Mouse (Mus musculus) heart, embryonic 15.5 days (tissue): ENCODE data around the gene Lama1. TPM values are rescaled to one million over a fixed set of nuclear protein-coding genes. Genes with fewer than 3 reads are reported as not detected.

ENCODE experiments used
- ATAC-seq: fragments of 200-750 bp; cut with Nextera tagmentation; replicated peaks from 2 replicates; pipeline ENCODE4 v1.8.0; 2017; ENCODE audit warnings: low read depth, moderate TSS enrichment; ENCODE audit not compliant: insufficient number of reproducible peaks, insufficient read depth, low FRiP score
- H3K27ac ChIP-seq: fragments of 300-500 bp; sonication (generic); 2 replicates; pipeline ENCODE4 v1.5.1; 2015; ENCODE audit warnings: mild to moderate bottlenecking, inconsistent platforms
- H3K27me3 ChIP-seq: fragments of 300-500 bp; sonication (generic); 2 replicates; pipeline ENCODE4 v1.6.1; 2015; ENCODE audit warnings: inconsistent platforms
- H3K36me3 ChIP-seq: fragments of 300-500 bp; sonication (generic); 2 replicates; pipeline ENCODE4 v1.6.1; 2015; ENCODE audit warnings: mild to moderate bottlenecking, inconsistent platforms
- H3K4me1 ChIP-seq: fragments of 300-500 bp; sonication (generic); replicated peaks from 2 replicates; pipeline ENCODE4 v1.6.1; 2015; ENCODE audit warnings: inconsistent platforms
- H3K4me2 ChIP-seq: fragments of 300-500 bp; sonication (generic); 2 replicates; pipeline ENCODE4 v1.6.1; 2015; ENCODE audit warnings: inconsistent platforms, mild to moderate bottlenecking, moderate library complexity
- H3K4me3 ChIP-seq: fragments of 300-500 bp; sonication (generic); 2 replicates; pipeline ENCODE4 v1.5.1; 2015; ENCODE audit warnings: mild to moderate bottlenecking, inconsistent platforms
- H3K9ac ChIP-seq: fragments of 300-500 bp; sonication (generic); 2 replicates; pipeline ENCODE4 v1.6.1; 2015; ENCODE audit warnings: mild to moderate bottlenecking, inconsistent platforms
- H3K9me3 ChIP-seq: fragments of 300-500 bp; sonication (generic); replicated peaks from 2 replicates; pipeline ENCODE4 v1.6.1; 2016; ENCODE audit warnings: inconsistent platforms
- WGBS: fragments of 180-500 bp; shearing (Covaris S2); methylation state at CpG from one replicate; pipeline ENCODE4 v1.1.7; 2015; ENCODE audit warnings: mixed read lengths; 5-methylcytosine and 5-hydroxymethylcytosine counted together
- polyA plus RNA-seq: library from polyadenylated mRNA; unstranded; fragments of >200 nt; fragmentation: Nextera tagmentation; extraction: Ambion mirVana; gene quantifications from 2 replicates; pipeline ENCODE4 v1.2.1, GENCODE M21; 2015

Gene Lama1
- polyA plus RNA-seq, 1 experiment from 2014 or later = 0.29 TPM

DNA sequence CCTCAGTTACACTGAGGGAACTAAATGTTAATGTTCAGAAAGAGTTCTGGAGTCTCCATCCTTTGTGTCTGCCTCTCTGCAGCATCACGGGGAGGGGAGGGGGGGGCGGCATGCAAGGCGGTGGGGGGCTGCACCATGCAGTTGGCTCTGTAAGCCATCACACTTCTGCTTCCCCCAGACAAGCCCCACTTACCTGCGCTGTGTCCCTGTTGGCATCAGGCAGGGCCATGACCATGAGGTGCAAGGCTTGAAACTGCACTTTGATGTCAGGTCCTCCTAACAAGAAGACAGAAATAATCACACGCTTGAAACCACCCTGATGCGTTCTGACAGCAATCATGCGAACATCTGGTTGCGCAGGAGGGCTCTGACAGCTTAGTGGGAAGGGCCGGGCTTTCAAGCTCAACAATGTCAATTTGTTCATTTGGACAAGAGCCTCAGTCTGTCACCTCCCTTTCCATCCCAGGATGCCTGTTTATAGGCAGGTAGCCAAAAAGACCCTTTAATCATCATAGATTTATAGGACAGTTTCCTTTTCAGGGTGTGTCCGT lies 164.1 kb downstream of the Lama1 start:
- Histone ChIP-seq H3K4me2 (no peak overlapping the region), H3K4me3 (no peak overlapping the region), H3K4me1 (peaks cover 5% of the 10 kb centered on the region; the same call in 1 of the 2 replicates), H3K36me3 (peaks cover 2% of the 10 kb centered on the region; the same call in 1 of the 2 replicates), H3K9me3 (no peaks in the 10 kb centered on the region), H3K27me3 (peaks cover 53% of the 10 kb centered on the region), H3K9ac (no peak overlapping the region), H3K27ac (no peak overlapping the region)
- ATAC-seq = no peak
- WGBS = 86% methylated on average over 10 of the region's 10 CpGs

DNA sequence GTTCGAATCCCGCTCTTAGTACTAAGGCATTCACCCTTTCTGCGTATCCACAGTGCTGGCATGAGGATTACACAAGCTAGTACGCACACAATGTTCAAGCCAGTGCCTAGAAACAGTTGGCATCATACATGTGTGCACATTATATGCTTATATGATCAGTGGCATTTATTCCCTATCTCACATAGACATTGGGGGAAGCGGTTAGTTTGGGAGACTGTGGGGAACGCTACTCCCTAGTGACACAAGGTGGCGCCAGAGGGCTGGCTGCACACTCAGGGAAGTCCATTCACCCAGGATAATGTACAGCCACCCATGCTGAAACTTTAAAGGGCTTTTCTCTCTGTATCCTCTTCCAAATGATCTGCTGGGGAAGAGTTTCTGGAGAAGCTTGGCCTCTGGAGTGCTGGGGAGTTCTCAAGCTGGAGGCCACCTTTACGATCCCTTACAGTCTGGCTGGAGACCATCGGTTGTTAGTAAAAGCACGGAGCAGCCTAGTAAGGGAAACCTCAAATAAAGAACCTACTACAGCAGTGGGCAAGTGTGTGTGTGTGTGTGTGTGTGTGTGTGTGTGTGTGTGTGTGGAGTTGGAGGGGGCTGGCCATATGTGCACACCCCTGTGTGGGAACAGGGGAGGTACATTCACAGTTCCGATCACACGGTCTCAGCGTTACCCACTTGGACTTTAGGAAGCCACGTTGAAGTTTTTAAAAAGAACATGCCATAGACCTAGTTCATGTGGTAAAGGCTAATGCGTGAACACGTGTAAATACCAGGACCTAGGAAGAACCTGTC lies 164.9 kb downstream of the Lama1 start:
- Histone ChIP-seq H3K4me3 (no peak overlapping the region), H3K9ac (no peak overlapping the region), H3K36me3 (peaks cover 2% of the 10 kb centered on the region; the same call in 1 of the 2 replicates), H3K9me3 (no peaks in the 10 kb centered on the region), H3K4me1 (peaks cover 5% of the 10 kb centered on the region; the same call in 1 of the 2 replicates), H3K27me3 (peaks cover 61% of the 10 kb centered on the region), H3K4me2 (no peak overlapping the region), H3K27ac (no peak overlapping the region)
- 73% methylated on average over 16 of the region's 16 CpGs for WGBS
- peak; percentile 63; the same call in 1 of the 2 replicates for ATAC-seq

DNA sequence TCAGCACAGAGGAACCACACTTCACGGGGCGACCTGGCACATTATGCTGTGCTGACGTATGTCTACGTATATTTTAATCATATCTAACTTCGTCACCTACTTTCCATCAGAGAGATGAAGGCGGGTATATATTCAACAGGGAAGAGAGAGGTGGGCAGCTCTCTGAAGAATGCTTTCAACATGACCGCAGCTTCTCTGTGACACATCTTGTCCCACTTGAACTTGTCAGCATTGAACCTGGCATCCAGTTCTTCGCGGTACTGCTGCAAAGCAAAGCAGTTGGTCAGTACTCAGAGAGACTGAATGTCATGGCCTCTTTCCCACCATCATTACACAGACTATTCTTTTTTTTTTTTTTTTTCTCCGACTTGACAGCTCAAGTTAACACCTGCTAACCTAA lies 167.3 kb downstream of the Lama1 start:
- Histone ChIP-seq H3K27me3 (peaks cover 65% of the 10 kb centered on the region), H3K4me1 (peaks cover 5% of the 10 kb centered on the region; the same call in 1 of the 2 replicates), H3K27ac (no peak overlapping the region), H3K36me3 (0 out of 2 replicates have a peak, but pooled peaks cover 6% of the 10 kb centered on the region), H3K9ac (no peak overlapping the region), H3K9me3 (no peaks in the 10 kb centered on the region), H3K4me3 (no peak overlapping the region), H3K4me2 (no peak overlapping the region)
- peak; percentile 63; the same call in 1 of the 2 replicates for ATAC-seq
- 41% methylated on average over 10 of the region's 10 CpGs for WGBS

DNA sequence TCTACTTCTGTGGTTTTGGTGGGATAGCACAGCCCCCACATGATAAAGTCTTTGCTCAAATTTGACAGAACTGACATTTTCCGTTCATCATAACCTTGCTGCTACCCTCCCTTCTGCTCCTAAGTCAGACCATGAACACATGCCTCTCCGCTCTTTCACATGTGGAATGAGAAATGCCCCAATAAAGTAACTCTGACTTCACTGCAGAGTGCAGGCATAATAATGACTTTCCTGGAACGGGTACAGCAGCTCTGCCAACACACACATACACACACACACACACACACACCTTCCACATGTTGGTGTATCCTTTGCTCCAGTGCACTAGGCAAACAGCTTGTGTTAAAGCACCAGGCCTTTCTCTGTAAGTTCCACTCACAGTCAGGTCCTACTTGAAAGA lies 167.9 kb downstream of the Lama1 start:
- ATAC-seq = no peak
- H3K27me3 ChIP-seq = peaks cover 65% of the 10 kb centered on the region
- H3K4me3 ChIP-seq = no peak overlapping the region
- no peak overlapping the region for H3K27ac ChIP-seq
- 61% methylated on average over 3 of the region's 3 CpGs for WGBS
- H3K4me2 ChIP-seq = no peak overlapping the region
- H3K9me3 ChIP-seq = no peaks in the 10 kb centered on the region
- no peak overlapping the region for H3K9ac ChIP-seq
- peaks cover 5% of the 10 kb centered on the region; the same call in 1 of the 2 replicates for H3K4me1 ChIP-seq
- H3K36me3 ChIP-seq = 0 out of 2 replicates have a peak, but pooled peaks cover 11% of the 10 kb centered on the region

DNA sequence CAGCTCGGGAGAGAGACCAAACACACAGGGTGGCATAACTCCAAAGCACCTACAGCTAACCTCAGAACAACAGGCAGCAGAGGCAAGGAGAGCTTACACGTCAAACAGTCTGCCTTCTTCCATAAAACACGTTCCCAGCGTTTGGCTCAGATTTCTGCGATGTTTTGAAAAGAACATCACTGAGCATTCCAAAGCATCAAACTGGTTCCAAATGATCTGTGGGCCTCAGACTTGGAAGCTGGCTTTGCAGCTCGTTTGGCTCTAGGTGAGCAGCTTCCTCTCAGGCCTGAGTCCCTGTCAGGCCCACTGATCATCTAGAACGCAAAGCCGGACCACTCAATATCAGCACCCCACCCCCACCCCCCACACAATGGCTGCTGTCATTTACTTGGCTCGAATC lies 169.0 kb downstream of the Lama1 start:
- WGBS = 61% methylated on average over 9 of the region's 9 CpGs
- ATAC-seq = no peak

DNA sequence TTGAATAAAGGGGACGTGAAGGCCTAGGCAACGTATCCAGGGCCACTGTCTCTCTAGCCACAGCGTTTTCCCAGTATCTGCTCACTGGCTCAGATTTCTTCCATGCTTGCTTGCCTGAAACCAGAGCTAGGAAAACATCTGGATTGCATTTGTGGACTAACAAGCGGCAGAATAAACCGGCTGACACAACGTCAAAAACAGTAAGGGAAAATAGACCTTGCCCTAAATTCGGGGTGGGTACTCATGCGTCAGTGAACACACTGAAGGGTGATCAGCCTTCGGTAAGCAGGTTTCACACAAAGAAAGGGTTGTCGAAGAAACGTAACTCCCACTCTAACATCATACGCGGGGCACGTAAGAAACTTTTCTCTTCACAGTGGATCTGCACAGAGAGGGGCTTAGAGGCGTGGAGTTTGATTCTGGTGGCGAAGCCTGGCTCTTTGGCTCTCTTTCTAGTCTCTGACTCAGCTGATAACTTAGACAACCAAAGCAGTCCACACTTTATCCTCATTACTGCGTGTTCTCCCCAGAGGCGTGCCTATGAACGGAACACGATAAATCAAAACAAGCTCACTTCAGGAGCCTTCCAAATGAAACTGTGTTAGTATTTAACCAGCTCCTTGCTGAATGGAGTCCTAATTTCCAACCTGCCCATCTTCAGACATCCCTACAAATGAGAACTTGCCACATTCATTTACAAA lies 169.6 kb downstream of the Lama1 start:
- Histone ChIP-seq H3K4me1 (peaks cover 5% of the 10 kb centered on the region; the same call in 1 of the 2 replicates), H3K4me2 (no peak overlapping the region), H3K27ac (peak overlapping the region; percentile 44), H3K27me3 (peaks cover 50% of the 10 kb centered on the region), H3K36me3 (peaks cover 15% of the 10 kb centered on the region; the same call in 1 of the 2 replicates), H3K9me3 (no peaks in the 10 kb centered on the region), H3K9ac (no peak overlapping the region), H3K4me3 (no peak overlapping the region)
- no peak for ATAC-seq
- WGBS = 65% methylated on average over 20 of the region's 20 CpGs

More for the DNA sequence above, 169.0 kb downstream of the Lama1 start:
- Histone ChIP-seq H3K27ac (peak overlapping the region; percentile 44), H3K4me3 (no peak overlapping the region), H3K9ac (no peak overlapping the region), H3K4me1 (peaks cover 5% of the 10 kb centered on the region; the same call in 1 of the 2 replicates), H3K36me3 (0 out of 2 replicates have a peak, but pooled peaks cover 11% of the 10 kb centered on the region), H3K9me3 (no peaks in the 10 kb centered on the region), H3K27me3 (peaks cover 57% of the 10 kb centered on the region), H3K4me2 (no peak overlapping the region)

DNA sequence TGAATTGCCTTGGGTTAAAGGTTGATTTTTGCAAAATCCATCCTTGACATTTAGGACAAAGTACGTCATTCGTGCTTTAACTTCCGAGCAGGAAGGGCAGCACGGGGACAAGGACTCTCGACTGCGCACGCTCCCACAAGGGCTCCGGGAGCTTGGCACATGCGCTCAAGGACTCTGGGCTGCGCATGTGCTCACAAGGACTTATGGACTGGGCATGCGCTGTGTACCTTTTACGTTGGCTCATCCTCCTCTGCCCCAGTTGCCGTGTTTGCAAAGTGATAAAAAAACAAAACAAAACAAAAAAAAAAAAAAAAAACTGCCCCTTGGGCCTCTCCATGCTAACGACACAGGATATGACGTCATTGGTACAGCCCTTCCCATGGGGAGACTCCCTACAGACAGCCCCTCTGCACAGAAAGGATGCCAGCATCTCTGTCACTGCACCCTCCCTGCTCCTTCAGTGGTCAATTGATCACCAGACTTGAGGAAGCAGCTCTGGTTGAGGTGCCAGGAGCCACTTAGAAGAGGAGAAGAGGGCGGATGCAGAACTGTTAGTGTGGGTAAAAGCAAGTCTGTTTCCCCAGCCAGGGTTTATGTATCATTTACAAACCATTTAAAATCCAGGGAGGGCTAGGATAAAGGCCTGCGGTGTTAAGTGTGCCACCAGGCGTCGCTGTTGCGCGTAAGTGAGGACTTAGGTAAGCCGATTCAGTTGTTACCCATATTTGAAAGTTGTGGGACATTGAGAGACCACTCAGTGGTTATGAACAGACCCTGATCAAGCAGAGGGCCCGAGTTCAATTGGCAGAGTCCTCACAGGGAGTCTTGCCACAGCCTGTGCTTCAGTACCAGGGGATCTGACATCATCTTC lies 172.9 kb downstream of the Lama1 start:
- H3K9ac ChIP-seq = no peak overlapping the region
- 65% methylated on average over 23 of the region's 23 CpGs for WGBS
- H3K27ac ChIP-seq = no peak overlapping the region
- no peak overlapping the region for H3K4me3 ChIP-seq
- ATAC-seq = no peak
- no peaks in the 10 kb centered on the region; the same call in 1 of the 2 replicates for H3K4me1 ChIP-seq
- H3K36me3 ChIP-seq = peaks cover 24% of the 10 kb centered on the region; the same call in 1 of the 2 replicates
- H3K9me3 ChIP-seq = no peaks in the 10 kb centered on the region
- H3K4me2 ChIP-seq = no peak overlapping the region
- H3K27me3 ChIP-seq = peaks cover 42% of the 10 kb centered on the region

Other genes starting within 250 kb of the Lama1 start
- not detected in 2 replicates for gene Lrrc30, start 64.5 kb upstream of the Lama1 start, polyA plus RNA-seq